Mouse (Mus musculus): ENCODE data around the gene Rpl19. TPM values are rescaled to one million over a fixed set of nuclear protein-coding genes. Genes with fewer than 3 reads are reported as not detected.
A peak's percentile ranks its signal among the peaks of the same experiment; 100 is the strongest.

Rpl19 gene
- polyA plus RNA-seq, 1 experiment from 2014 or later = 821 TPM

DNA sequence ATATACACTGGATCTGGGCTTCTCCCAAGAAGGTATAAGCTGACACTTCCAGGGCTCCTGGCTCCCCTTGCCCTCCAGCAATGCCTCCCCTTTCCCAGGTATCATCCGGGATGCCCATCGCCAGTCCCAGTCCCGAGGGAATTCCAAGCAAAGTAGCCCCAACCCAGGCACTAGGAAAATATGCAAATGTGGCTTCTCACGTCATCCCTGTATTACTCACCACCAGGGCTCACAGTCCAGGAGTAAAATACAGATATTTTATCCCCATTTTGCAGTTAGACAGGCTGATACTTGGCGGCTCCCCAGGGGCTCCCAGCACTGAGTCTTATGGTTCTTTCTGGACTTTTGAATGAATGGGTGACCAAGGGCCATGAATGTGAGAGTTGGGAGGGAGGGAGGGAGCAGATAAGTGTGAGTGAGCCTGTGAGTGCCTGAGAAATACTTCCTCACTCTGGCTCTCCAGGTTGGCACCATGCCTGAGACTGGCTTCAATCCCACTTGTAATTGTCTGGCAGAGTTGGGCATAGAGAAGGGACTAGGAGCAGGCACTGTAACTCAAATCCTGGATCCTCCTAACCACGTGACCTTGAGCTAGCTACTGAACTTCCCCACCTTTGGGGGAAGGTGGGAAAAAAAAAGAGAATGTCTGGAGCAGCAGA, 35.5 kb downstream of the Rpl19 start:
- Histone ChIP-seq H3K9me3 (replicated peaks) (no peaks in the 10 kb centered on the region), H3K4me3 (no peak overlapping the region), H3K36me3 (ENCODE audit: poor library complexity, severe bottlenecking) (no peaks in the 10 kb centered on the region), H3K27ac (no peak overlapping the region), H3K27me3 (0 out of 2 replicates have a peak, but pooled peaks cover 3% of the 10 kb centered on the region), H3K9ac (no peak overlapping the region), H3K4me2 (no peak overlapping the region), H3K4me1 (peaks cover 11% of the 10 kb centered on the region; the same call in 1 of the 2 replicates)
- ATAC-seq = no peak
- WGBS = 53% methylated on average over 6 of the region's 6 CpGs

- Histone ChIP-seq H3K9ac (no peak overlapping the region), H3K27me3 (no peaks in the 10 kb centered on the region), H3K27ac (no peak overlapping the region), H3K4me1 (no peaks in the 10 kb centered on the region), H3K9me3 (replicated peaks) (peaks cover 4% of the 10 kb centered on the region), H3K4me3 (no peak overlapping the region), H3K4me2 (no peak overlapping the region), H3K36me3 (ENCODE audit: poor library complexity, severe bottlenecking) (no peaks in the 10 kb centered on the region)
- no peak for ATAC-seq
- WGBS = 93% methylated on average over 12 of the region's 12 CpGs
Measured at GRCm38 (mm10) chr11:98066201-98066600, 39.7 kb downstream of the Rpl19 start.

- Histone ChIP-seq H3K27ac (no peak overlapping the region), H3K4me2 (no peak overlapping the region), H3K27me3 (no peaks in the 10 kb centered on the region), H3K36me3 (ENCODE audit: poor library complexity, severe bottlenecking) (no peaks in the 10 kb centered on the region), H3K4me3 (no peak overlapping the region), H3K9me3 (replicated peaks) (peaks cover 4% of the 10 kb centered on the region), H3K4me1 (no peaks in the 10 kb centered on the region), H3K9ac (no peak overlapping the region)
- no peak for ATAC-seq
- 97% methylated on average over 21 of the region's 21 CpGs for WGBS
Measured at GRCm38 (mm10) chr11:98067255-98067654, 40.7 kb downstream of the Rpl19 start.

- ATAC-seq = no peak
- 95% methylated on average over 4 of the region's 4 CpGs for WGBS
- Histone ChIP-seq H3K27ac (no peak overlapping the region), H3K9me3 (replicated peaks) (no peaks in the 10 kb centered on the region), H3K4me3 (no peak overlapping the region), H3K4me2 (no peak overlapping the region), H3K27me3 (no peaks in the 10 kb centered on the region), H3K36me3 (ENCODE audit: poor library complexity, severe bottlenecking) (no peaks in the 10 kb centered on the region), H3K4me1 (0 out of 2 replicates have a peak, but pooled peaks cover 3% of the 10 kb centered on the region), H3K9ac (no peak overlapping the region)
Measured at GRCm38 (mm10) chr11:98073442-98073841, 46.9 kb downstream of the Rpl19 start.

- no peaks in the 10 kb centered on the region for H3K36me3 ChIP-seq (ENCODE audit: poor library complexity, severe bottlenecking)
- H3K9ac ChIP-seq = peak overlapping the region; percentile 27; the same call in 1 of the 2 replicates
- no peak overlapping the region for H3K4me3 ChIP-seq
- H3K9me3 ChIP-seq (replicated peaks) = no peaks in the 10 kb centered on the region
- no peaks in the 10 kb centered on the region for H3K27me3 ChIP-seq
- no peak overlapping the region for H3K4me2 ChIP-seq
- WGBS = 25% methylated on average over 13 of the region's 13 CpGs
- H3K27ac ChIP-seq = no peak overlapping the region
- ATAC-seq = peak; percentile 66
- H3K4me1 ChIP-seq = 0 out of 2 replicates have a peak, but pooled peaks cover 3% of the 10 kb centered on the region
Measured at GRCm38 (mm10) chr11:98075195-98075808, 48.8 kb downstream of the Rpl19 start.

GRCm38 (mm10) chr11:98077086-98077485, 50.6 kb downstream of the Rpl19 start:
- 85% methylated on average over 8 of the region's 8 CpGs for WGBS
- no peak for ATAC-seq
- no peaks in the 10 kb centered on the region for H3K27me3 ChIP-seq

More at GRCm38 (mm10) chr11:98077086-98077485, 50.6 kb downstream of the Rpl19 start:
- Histone ChIP-seq H3K4me2 (no peak overlapping the region), H3K4me1 (0 out of 2 replicates have a peak, but pooled peaks cover 3% of the 10 kb centered on the region), H3K36me3 (ENCODE audit: poor library complexity, severe bottlenecking) (peaks cover 7% of the 10 kb centered on the region; the same call in 1 of the 2 replicates), H3K9ac (no peak overlapping the region), H3K9me3 (replicated peaks) (no peaks in the 10 kb centered on the region), H3K27ac (no peak overlapping the region), H3K4me3 (no peak overlapping the region)

Small RNAs within 50 kb of the gene (microRNA-seq; reads per million reads assigned to microRNA genes)
- gene Gm27597 = not detected

Other genes starting within 250 kb of the Rpl19 start
- 386 and 461 TPM in 2 replicates for gene Rpl23, start 244.3 kb upstream of the Rpl19 start, polyA plus RNA-seq (2015; fragmentation: Nextera tagmentation; extraction: Ambion mirVana)
- 95.3 and 109 TPM in 2 replicates for gene Lasp1, start 227.7 kb upstream of the Rpl19 start, polyA plus RNA-seq (2015; fragmentation: Nextera tagmentation; extraction: Ambion mirVana)
- 17.4 and 18.7 TPM in 2 replicates for gene B230217C12Rik, start 185.9 kb upstream of the Rpl19 start, polyA plus RNA-seq (2015; fragmentation: Nextera tagmentation; extraction: Ambion mirVana)
- gene Fbxo47, start 142.6 kb upstream of the Rpl19 start, polyA plus RNA-seq (2015; fragmentation: Nextera tagmentation; extraction: Ambion mirVana) = 0.78 and 1.4 TPM in 2 replicates
- 0.14 and 0.34 TPM in 2 replicates for gene Plxdc1, start 40.3 kb upstream of the Rpl19 start, polyA plus RNA-seq (2015; fragmentation: Nextera tagmentation; extraction: Ambion mirVana)
- 8.4 and 11.0 TPM in 2 replicates for gene Arl5c, start 30.5 kb upstream of the Rpl19 start, polyA plus RNA-seq (2015; fragmentation: Nextera tagmentation; extraction: Ambion mirVana)
- 25.9 and 29.9 TPM in 2 replicates for gene Cacnb1, start 3.7 kb upstream of the Rpl19 start, polyA plus RNA-seq (2015; fragmentation: Nextera tagmentation; extraction: Ambion mirVana)
- 1.2 and 1.6 TPM in 2 replicates for gene Stac2, start 26.8 kb downstream of the Rpl19 start, polyA plus RNA-seq (2015; fragmentation: Nextera tagmentation; extraction: Ambion mirVana)
- gene Fbxl20, start 123.7 kb downstream of the Rpl19 start, polyA plus RNA-seq (2015; fragmentation: Nextera tagmentation; extraction: Ambion mirVana) = 31.8 and 32.9 TPM in 2 replicates
- 77.5 and 78.3 TPM in 2 replicates for gene Med1, start 166.6 kb downstream of the Rpl19 start, polyA plus RNA-seq (2015; fragmentation: Nextera tagmentation; extraction: Ambion mirVana)
- 17.7 and 19.0 TPM in 2 replicates for gene Cdk12, start 176.3 kb downstream of the Rpl19 start, polyA plus RNA-seq (2015; fragmentation: Nextera tagmentation; extraction: Ambion mirVana)